Mouse (Mus musculus): ENCODE data around the gene Asb17.

DNA sequence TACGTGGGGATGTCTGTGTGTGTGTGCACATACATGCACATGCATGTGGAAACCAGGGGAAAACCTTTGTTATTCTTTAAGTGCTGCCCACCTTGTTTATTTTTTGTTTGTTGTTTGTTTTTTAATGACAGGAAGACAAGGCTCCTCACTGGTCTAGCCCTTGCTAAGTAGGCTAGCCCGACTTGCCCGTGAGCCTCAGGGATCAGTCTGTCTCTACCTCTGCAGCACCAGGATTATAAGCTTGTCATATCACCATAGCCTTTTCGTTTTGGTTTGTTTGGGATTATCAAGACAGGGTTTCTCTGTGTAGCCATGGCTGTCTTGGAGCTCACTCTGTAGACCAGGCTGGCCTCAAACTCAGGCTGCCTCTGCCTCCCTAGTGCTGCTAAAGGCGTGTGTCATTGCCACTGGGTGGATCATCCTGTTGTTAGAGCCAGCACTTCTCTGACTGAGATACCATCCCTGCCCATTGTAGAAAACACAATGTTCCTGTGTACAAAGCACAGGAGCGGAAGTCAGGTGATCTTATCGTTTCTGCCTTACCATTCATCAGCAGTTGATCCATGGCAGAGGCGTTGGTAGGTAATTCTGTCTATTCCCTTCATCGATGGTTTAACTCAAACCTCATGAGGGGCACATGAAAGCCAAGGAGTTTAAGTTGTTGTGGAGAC is 37.1 kb upstream of the Asb17 start:
- TF ChIP-seq CTCF (IDR thresholded peaks at IDR 0.05; ENCODE audit: low read depth, low read length) (no peak), GATA2 (IDR thresholded peaks at IDR 0.05; ENCODE audit: borderline replicate concordance, low read depth, low read length) (no peak), TAL1 (conservative IDR thresholded peaks at IDR 0.05; ENCODE audit: low read depth, low read length) (no peak), GATA1 (IDR thresholded peaks at IDR 0.05; ENCODE audit: borderline replicate concordance, low read length) (no peak)

All from G1E (cell line).